Mouse (Mus musculus): ENCODE measurements around the gene Pacs1.
"Not testable (repeated sequence)": the region's sequence is repeated elsewhere in the genome, so short reads cannot be mapped to it uniquely, and the experiment has no call there.

Gene Pacs1

DNA sequence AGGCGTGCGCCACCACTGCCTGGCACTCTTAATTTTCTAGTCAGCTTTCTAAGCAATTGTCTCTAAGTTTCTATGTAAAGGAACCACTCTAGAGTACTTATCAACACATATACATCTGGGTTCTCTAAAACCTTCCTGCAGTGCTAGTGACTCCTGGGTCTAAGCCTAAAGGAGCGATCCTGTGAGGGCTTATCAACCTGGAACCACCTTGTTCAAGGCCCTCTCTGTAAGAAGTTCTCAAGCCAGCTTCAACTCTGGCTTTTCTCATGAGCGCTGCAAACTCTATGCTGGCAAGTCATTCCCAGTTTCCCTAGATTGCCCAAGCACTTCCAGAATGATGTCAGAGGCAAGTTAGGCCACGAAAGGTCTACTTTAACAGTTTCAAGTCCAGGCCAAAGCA, 5.9 kb downstream of the Pacs1 start:
- DNase-seq: no peak

DNA sequence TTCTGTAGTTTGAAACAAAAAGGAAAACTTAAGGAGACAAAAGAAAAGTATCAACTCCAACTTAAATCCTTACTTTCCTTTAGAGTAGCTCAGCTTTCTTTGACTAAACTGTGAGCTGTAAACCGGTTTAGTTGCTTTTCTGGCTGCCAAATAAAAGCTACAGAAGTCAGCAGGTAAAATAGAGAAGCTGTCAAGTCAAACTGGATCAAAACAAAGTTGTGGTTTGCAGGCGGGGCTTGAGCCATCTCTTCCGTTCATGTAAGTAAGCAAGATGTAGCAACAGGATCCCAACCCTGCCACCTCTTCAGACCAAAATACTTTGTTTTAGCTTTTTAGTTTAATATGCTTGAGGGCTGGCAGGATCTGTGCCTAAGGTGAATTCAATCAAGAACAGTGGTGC, 15.8 kb downstream of the Pacs1 start:
- no peak for DNase-seq

DNA sequence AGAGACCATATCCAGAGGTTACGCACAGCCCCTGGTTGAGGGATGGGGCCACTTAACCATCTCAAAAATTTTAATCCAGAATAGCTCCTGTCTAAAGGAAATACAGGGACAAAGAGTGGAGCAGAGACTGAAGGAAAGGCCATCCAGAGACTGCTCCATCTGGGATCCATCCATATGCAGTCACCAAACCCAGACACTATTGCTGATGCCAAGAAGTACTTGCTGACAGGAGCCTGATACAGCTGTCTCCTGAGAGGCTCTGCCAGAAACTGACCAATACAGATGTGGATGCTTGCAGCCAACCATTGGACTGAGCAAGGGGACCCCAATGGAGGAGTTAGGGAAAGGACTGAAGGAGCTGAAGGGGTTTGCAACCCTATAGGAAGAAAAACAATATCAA, 35.9 kb downstream of the Pacs1 start:
- DNase-seq: not testable (repeated sequence)

DNA sequence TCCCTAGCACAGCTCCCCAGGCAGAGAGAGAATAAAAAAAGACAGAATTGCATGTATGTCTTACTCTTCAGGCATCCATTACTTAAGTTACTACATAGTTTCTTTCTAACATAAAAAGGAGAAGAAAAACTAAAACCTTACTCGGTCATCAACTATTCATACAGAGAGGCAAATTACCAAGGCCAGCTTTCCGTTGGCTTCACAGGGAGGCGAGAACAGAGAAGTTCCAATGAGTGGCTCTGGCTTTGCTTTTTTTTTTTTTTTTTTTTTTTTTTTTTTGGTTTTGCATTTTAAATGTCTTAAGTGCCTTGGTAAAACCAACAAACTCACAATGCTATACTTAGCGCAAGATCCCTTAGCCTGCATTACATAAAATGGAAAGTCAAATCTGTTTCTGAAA, 40.2 kb downstream of the Pacs1 start:
- DNase-seq: no peak

DNA sequence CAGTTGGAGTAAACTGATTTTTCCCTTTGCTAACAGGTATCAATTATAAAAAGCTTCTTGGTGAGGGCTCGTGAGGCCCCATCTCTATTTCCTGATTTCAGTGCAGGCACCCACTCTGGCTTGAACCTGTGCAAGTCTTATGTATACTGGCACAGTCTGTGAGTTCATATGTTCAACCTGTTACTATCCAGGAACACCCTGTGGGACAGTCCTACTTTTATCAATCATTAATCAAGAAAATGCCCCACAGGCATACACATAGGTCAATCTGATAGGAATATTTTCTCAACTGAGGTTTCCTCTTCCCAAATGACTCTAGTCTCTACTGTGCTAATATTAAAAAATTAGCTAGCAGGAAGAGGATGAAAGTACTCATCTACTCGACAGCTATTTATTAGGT, 42.8 kb downstream of the Pacs1 start:
- DNase-seq: no peak

DNA sequence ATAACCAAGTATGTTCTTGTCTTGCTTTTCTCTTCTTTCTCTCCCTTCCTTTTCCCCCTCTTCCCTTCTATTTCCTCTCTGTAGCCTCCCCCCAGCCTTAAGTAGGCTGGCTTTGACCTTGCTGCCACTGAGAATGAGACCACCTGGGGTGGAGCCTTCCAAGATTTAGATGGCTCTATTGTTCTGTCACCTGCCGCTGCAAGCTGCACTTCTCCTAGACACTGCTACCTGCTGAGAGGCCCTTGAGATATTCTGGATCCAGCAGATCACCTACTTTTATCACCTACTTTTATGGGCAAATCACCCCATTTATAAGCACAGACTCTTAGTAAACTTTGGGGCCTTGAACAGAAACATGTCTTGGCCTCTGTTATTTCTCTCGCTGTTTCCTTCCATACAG, 48.3 kb downstream of the Pacs1 start:
- no peak for DNase-seq

DNA sequence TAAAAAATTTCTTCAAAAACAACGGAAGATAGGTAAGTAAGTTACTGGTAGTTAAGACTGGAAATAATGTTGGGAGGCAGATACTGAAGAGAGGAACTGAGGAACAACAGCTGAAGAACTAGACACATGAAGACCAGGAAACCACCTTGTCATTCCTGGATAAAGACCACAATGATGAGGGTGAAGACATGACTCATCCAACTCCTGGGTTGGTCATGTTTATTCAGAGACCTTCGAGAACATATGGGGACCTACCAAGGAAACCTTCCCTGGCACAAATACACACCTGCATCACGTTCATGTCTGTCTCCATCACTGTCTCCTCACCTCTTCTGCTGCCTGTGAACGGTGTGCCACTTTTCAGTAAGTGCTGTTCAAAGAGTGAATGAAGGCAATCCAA, 48.8 kb downstream of the Pacs1 start:
- no peak for DNase-seq

DNA sequence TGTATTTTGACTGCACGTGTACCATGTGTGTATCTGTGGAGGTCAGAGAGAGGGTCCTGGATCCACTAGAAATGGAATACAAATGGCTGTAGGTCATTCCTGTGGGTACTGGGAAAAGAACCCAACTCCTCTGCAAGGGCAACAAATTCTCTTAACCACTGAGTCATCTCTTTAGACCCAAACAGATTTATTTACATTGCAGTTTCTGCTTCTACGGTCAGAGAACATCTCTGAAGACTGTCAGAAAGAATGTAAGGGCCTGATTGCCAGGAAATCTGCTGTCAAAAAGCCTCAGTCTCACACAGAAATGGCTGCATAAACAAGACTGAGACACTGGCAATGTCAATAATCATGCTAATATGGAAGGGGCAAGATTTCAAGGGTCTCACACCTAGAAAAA, 51.0 kb downstream of the Pacs1 start:
- no peak for DNase-seq

DNA sequence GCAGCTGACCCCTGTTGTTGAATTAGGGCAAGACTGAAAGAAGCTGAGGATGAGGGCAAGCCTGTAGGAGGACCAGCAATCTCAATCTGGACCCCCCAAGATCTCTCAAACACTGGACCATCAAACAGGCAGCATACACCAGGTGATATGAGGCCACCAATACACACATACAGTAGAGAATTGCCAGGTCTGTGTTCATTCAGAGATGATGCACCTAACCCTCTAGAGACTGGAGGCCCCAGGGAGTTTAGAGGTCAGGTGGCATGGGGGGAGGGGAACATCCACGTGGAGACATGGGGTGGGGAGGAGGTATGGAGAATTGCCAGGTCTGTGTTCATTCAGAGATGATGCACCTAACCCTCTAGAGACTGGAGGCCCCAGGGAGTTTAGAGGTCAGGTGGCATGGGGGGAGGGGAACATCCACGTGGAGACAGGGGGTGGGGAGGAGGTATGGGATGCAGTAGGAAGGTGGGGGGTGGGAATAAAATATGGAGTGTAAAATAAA, 51.6 kb downstream of the Pacs1 start:
- DNase-seq: not testable (repeated sequence)

DNA sequence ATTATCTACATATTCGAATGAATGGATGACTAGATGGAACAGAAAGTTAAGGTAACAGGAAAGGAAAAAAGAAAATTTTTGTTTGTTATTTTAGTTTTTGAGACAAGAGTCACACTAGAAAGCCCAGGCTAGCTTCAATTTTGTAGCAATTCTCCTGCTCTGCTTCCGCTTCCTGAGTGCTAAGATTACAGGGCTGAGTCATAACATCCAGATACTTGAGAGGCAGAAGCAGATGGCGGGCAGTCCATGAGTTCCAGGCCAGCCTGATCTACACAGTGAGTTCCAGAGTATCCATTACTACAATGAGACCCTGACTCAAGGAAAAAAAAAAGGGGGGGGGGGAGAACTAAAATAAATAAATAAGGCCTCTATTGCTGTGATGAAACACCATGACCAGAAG, 52.5 kb downstream of the Pacs1 start:
- DNase-seq: no peak

DNA sequence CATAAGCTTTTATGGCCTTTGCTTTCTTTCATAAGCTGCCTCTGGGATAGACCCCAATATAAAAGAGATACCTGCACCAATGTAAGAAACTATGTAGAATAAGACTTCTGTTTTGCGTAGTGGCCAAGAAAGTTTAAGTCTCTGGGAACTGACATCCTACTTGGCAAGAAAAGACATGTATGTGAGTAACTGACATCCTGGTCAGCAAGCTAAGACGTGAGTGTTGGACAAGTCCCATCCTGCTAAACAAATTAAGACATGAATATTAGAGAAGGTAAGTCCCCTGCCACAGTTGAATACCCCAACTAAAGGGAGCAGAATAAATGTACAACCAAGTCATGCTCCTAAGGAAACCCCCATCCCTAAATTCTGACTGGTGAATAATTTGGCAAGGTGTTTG, 71.2 kb downstream of the Pacs1 start:
- no peak for DNase-seq

DNA sequence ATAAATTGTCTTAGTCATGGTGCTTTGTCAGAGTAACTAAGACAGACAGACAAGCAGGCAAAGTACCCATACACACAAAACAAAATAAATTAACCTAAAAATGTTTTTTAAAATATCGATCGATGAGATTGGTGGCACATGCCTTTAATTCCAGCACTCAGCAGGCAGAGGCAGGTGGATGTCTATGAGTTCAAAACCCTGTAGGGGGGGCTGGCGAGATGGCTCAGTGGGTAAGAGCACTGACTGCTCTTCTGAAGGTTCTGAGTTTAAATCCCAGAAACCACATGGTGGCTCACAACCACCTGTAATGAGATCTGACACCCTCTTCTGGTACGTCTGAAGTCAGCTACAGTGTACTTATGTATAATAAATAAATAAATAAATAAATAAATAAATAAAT, 72.3 kb downstream of the Pacs1 start:
- not testable (repeated sequence) for DNase-seq

DNA sequence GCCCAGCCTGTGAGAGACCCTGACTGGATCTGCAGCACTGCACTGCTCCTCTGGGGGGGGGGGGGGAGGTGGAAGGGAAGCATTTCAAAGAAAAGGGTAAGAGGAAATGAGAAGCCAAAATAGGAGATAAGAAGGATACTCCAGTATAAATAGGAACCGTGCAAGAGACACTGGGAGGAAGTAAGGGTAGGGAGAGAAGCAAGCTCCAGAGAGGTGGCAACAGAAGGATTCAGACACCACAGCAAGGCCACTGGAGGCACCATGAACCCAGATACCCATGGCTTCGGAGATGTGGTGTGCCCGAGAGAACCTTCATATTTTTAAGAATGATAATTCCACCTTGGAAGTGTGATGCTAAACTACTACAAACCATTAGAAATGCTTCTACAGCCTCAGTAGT, 74.4 kb downstream of the Pacs1 start:
- no peak for DNase-seq

DNA sequence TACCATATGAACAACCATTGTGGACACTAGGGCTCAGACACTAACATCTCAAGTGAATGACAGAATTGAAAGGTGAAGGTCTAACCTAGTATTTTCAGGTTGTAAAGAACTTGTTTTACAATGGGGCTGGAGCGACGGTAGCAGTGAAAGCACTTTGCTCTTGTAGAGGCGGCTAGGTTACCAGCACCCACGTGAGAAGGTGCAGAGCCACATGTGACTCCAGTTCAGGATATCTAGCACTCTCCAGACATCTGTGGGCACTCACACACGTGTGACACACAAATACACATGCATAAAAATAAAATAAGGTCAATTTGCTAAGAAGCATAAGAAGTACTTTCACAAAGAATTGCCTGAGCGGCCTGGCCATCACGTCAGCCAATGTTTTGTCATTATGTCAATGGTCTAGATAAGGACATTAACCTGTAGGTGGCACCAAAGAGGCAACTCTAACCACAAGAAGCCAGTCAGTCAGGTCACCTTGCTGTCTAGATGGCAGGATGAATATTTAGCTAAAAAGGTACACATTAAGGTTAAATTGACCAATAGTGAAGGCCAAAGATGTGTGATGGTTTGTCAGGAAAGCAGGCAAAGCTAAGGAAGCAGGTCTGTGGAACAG, 77.4 kb downstream of the Pacs1 start:
- peak; percentile 13 to 31 for DNase-seq

DNA sequence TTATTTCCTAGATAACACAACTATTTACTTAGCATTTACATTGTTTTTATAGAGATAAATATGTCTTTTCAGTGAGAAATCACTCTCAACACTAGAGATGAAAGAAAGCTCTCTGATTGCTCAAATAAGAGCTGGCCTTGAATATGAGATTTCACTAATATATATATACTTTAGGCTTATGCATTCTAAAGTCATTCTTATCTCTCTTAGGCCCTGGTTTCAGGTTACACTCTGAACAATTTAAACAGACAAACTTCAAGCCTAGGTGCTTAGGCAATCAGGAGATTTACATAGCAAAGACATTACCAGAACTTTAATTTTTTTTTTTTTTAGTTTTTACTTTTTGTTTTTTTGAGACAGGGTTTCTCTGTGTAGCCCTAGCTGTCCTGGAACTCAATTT, 80.5 kb downstream of the Pacs1 start:
- DNase-seq: no peak

DNA sequence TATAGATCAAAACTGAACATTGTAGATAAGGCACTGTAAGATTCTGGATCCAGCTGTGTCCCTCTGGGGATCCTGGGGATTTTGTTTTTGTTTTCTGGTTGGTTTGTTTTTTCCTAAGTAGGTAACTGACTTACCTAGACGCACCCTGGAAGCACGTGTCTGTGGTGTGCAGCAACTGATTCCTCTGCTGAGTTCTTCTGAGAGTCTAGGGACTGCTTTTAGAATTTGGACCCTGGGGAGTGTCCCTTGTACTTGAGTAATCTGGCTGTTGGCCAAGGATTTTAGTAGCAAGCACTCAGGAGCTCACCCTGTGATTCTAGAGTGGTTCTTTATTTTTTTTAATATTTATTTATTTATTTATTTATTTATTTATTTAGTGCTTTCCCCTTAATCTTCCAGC, 85.5 kb downstream of the Pacs1 start:
- no peak for DNase-seq

DNA sequence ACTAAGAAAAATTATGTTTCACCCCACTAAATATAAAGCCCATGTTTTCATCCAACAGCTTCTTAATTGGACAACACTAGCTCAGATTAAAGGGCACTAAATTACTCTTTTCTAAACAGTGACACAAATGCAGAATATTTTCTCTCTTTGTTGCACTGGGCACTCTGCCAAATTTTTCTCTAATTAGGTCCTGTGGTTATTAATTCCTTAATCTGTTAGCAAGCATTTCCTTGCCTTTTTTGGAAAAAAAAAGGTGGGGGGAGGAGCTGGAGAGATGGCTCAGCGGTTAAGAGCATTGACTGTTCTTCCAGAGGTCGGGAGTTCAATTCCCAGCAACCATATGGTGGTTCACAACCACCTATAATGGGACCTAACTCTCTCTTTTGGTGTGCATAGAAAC, 91.0 kb downstream of the Pacs1 start:
- DNase-seq: no peak

DNA sequence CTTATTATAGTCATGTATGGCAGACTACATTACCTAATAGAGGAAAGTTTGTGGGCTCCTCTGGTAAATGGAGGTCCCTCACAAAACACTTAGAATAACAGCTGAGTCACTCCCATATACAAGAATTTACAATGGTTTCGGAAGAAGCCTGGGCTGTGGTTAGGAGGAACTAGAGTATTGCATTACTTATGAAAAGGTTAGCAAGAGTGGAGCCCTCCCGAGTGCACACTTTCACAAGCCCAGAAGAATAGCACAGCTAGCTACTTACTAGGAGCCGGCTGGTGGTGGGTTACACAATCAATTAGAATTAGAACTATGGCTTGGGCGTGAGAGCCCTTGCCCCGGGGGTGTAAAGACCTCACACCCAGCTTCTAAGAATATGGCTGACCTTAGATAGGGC, 94.3 kb downstream of the Pacs1 start:
- DNase-seq: no peak

DNA sequence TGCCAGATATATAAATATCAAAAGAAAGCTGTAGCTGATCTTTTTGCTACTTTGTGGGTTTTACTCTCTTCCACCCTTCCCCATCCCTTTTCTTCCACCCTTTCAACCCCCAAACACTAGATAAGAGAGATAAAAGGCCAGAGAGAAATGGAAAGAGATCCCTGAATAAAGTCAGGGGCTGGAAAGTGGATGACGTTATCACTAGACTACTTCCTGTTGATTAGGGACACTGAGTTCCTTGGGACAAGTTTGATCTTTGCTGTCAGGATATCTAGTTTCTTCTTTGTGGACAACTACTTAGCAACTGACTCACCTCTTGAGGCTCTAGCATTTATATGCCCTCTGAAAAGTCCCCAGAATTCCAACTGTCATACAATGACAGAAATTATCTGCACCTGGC, 102.5 kb downstream of the Pacs1 start:
- DNase-seq: no peak

DNA sequence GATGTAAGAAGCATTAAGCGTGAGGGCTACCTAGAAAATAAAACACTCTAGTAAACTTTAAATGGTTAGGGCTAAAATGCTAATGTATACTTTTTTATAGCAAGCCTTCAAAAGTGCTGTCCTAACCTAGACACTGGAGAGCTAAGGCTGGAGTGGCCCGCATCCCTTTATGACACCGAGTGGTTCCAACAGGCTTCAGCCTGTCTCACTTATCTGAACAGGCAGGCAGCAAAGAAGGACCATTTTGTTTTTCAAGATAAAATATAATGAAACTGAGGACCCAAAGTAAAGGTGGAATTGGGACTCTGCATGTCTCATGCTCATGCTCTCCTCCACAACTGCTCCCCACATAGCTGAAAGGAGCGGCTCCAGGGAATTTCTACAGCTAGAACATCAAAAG, 105.4 kb downstream of the Pacs1 start:
- no peak for DNase-seq

DNA sequence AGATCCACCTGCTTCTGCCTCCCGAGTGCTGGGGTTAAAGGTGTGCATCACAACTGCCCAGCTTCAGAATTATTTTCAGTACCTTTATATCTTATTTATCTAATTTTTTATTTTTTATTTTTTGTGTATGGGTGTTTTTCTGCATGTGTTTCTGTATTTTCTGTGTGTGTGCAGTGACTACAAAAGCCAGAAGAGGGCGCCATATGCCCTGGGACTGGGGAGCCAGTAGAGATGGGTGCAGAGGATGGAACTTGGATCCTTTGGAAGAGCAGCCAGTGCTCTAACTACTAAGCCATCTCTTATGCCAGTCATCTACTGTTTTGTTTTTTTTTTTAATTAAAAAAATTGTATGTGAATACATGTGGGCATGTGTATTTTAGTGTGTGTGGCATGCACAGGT, 108.5 kb downstream of the Pacs1 start:
- DNase-seq: peak; percentile 49 to 57

DNA sequence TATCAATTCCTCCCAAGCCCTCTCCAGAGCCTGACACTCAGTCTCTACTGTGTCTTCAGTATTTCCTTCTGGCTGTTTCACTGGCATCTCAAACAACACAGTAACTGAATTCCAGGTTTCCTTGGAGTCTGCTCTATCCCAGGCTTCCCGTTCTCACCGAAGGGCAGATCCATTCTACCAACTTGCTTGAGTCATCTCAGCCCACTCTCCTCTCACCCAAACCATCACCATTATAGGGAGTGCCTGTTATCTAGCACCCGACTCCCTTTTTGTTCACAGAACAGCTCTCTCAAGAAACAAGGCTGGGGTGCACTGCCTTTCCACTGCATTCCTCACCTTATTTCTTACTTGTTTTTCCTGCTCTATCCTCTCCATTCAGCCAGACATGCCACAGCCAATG, 111.0 kb downstream of the Pacs1 start:
- no peak for DNase-seq

DNA sequence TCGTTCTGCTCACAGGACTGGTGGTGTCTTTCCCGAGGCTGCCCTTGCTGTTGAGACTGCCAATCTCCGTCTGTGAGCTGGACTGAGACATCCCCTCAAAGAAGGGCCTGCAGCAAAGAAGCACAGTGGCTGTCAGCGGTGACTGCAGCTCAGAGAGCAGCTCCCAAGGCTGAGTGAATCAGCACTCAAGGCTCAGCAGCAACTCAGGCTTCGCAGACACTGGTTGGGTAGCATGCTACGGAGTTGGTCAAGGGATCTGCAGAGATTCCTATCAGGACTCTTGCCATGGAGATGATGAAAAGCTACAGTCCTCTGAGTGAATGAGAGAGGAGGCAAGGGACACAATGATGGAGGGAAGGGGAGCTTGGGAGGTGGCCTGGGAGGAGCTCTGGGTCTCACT, 120.7 kb downstream of the Pacs1 start:
- no peak for DNase-seq

DNA sequence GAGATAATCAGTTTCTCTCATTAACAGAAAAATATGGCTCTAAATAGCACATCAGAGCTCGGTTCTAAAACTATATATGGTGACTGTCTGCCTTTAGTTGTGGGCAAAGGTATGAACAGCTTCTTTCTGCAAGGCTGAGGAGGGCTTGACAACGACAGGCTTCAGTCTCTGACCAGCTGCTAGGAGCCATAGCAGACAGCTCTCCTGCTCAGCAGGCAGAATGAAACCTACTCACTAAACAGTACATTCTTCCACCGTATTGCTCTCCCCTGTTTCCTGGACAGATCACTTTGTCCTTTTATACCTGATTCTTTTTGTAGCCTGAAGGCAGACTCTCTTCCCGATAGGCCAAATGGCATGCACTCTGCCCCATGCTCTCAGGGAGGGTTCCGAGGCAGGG, 121.2 kb downstream of the Pacs1 start:
- DNase-seq: no peak

DNA sequence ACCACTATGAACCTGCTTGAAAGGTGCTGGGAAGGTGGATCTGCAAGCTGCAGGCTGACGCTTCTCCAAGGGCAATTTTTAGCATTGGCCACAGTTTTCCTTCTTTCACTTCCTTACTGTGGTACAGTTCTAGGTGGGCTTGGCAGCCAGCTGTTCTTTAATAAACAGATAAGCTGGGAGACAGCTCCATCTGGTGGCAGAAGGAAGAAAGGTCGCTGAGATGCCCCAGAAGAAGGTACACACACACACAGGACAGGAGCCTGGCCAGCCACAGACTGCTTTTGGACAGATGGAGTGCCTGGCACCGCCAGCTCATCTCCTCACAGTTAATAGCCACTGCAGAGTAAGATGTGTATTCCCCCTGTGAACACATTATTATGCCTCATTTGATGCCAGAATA, 121.6 kb downstream of the Pacs1 start:
- peak; percentile 72 to 75 for DNase-seq

DNA sequence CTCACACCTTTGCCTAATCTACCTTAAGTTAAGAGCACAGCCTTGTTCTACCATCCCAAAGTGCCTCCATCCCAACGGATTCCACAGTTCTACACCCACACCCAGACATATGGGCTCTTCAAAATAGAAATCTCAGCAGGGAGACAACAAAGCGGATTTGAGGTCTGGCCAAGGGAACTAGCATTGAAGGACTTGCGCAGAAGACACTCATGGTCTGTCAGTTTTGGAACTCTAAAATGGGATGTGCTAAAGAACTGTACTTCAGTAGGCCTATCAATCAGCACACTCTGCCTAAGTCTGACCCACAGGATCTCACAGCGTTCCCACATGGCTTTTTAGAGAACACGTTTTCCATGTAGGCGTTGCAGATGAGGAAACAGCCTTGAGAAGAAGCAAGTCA, 122.6 kb downstream of the Pacs1 start:
- no peak for DNase-seq
